Mouse (Mus musculus) heart, postnatal 0 days (tissue): ENCODE results near the gene Dnah2. TPM values are rescaled to one million over a fixed set of nuclear protein-coding genes. Genes with fewer than 3 reads are reported as not detected.
A peak's percentile ranks its signal among the peaks of the same experiment; 100 is the strongest.

Source experiments
- ATAC-seq: fragments of 200-750 bp; cut with Nextera tagmentation; 2 replicates; pipeline ENCODE4 v1.8.0; 2017; ENCODE audit warnings: low read depth, moderate number of reproducible peaks, moderate library complexity; ENCODE audit not compliant: insufficient read depth
- DNase-seq: peaks from one replicate; pipeline ENCODE4 v3.0.0-alpha.2; 2016; ENCODE audit warnings: low spot score
- H3K27ac ChIP-seq: fragments of 300-500 bp; sonication (generic); 2 replicates; pipeline ENCODE4 v1.5.1; 2014; ENCODE audit warnings: low read depth, mild to moderate bottlenecking
- H3K27me3 ChIP-seq: fragments of 300-500 bp; sonication (generic); 2 replicates; pipeline ENCODE4 v1.6.1; 2014; ENCODE audit warnings: low read length, mixed read lengths; ENCODE audit not compliant: control insufficient read depth, insufficient read depth
- H3K36me3 ChIP-seq: fragments of 300-500 bp; sonication (generic); replicated peaks from 2 replicates; pipeline ENCODE4 v1.6.1; 2014; ENCODE audit warnings: low read length, mixed read lengths; ENCODE audit not compliant: control insufficient read depth, insufficient read depth
- H3K4me1 ChIP-seq: fragments of 300-500 bp; sonication (generic); 2 replicates; pipeline ENCODE4 v1.6.1; 2014; ENCODE audit warnings: antibody characterized with exemption; ENCODE audit not compliant: control insufficient read depth, insufficient read depth
- H3K4me2 ChIP-seq: fragments of 300-500 bp; sonication (generic); 2 replicates; pipeline ENCODE4 v1.6.1; 2014; ENCODE audit warnings: low read depth, mild to moderate bottlenecking, low read length, moderate library complexity
- H3K4me3 ChIP-seq: fragments of 300-500 bp; sonication (generic); 2 replicates; pipeline ENCODE4 v1.5.1; 2014; ENCODE audit warnings: low read depth, low read length
- H3K9ac ChIP-seq: fragments of 300-500 bp; sonication (generic); replicated peaks from 2 replicates; pipeline ENCODE4 v1.6.1; 2014; ENCODE audit warnings: low read depth, low read length, mixed read lengths
- H3K9me3 ChIP-seq: fragments of 300-500 bp; sonication (generic); replicated peaks from 2 replicates; pipeline ENCODE4 v1.6.1; 2016; ENCODE audit warnings: low read length; ENCODE audit not compliant: control insufficient read depth
- CTCF ChIP-seq: IDR thresholded peaks from 2 replicates; pipeline ENCODE4 v1.5.1; 2016; ENCODE audit warnings: antibody characterized with exemption, control low read depth, low read depth
- EP300 ChIP-seq: IDR thresholded peaks from 2 replicates; pipeline ENCODE4 v1.6.1; 2016; ENCODE audit warnings: antibody characterized with exemption, low read depth
- WGBS: fragments of 180-500 bp; shearing (Covaris S2); extraction: QIAGEN DNeasy Blood & Tissue Kit; methylation state at CpG from one replicate; pipeline ENCODE4 v1.1.7; 2014; 5-methylcytosine and 5-hydroxymethylcytosine counted together
- polyA plus RNA-seq: library from polyadenylated mRNA; unstranded; fragments of >200 nt; fragmentation: Nextera tagmentation; extraction: Ambion mirVana; gene quantifications from 2 replicates; pipeline ENCODE4 v1.2.1, GENCODE M21; 2015
- total RNA-seq: library from RNA; depleted of rRNA; stranded (reverse); fragments of >200 nt; gene quantifications from 2 replicates; pipeline ENCODE4 v1.2.3, GENCODE M21; 2014; ENCODE audit warnings: low replicate concordance

The Dnah2 gene
- total and polyA plus RNA-seq, 2 experiments from 2014 or later = 0.03 TPM; not detected in 1

- H3K27me3 ChIP-seq = 0 out of 2 replicates have a peak, but pooled peaks cover 3% of the 10 kb centered on the region
- peaks cover 11% of the 10 kb centered on the region; the same call in 1 of the 2 replicates for H3K36me3 ChIP-seq
- DNase-seq = peak; percentile 81
- TF ChIP-seq EP300 (peak; percentile 1; the same call in 1 of the 2 replicates), CTCF (no peak)
- peaks cover 45% of the 10 kb centered on the region for H3K4me1 ChIP-seq
- peak overlapping the region; percentile 95 for H3K4me2 ChIP-seq
- peak overlapping the region; percentile 82 for H3K9ac ChIP-seq
- peak overlapping the region; percentile 61 for H3K4me3 ChIP-seq
- peak; percentile 9; the same call in 1 of the 2 replicates for ATAC-seq
- 0% methylated on average over 14 of the region's 25 CpGs for WGBS
- H3K27ac ChIP-seq = peak overlapping the region; percentile 99
- no peaks in the 10 kb centered on the region for H3K9me3 ChIP-seq
These were observed 133.1 kb downstream of the Dnah2 start for GRCm38 (mm10) chr11:69415668-69416451.

- Histone ChIP-seq H3K4me2 (peak overlapping the region; percentile 95), H3K9me3 (no peaks in the 10 kb centered on the region), H3K27ac (peak overlapping the region; percentile 99), H3K9ac (peak overlapping the region; percentile 82), H3K4me1 (peaks cover 40% of the 10 kb centered on the region), H3K4me3 (peak overlapping the region; percentile 61), H3K27me3 (no peaks in the 10 kb centered on the region), H3K36me3 (peaks cover 11% of the 10 kb centered on the region; the same call in 1 of the 2 replicates)
- ATAC-seq = peak; percentile 24
- peak; percentile 38 for TF ChIP-seq CTCF
- peak; percentile 28; the same call in 1 of the 2 replicates for TF ChIP-seq EP300
- 0% methylated on average over 3 of the region's 3 CpGs for WGBS
- peak; percentile 86 for DNase-seq
These were observed 133.6 kb downstream of the Dnah2 start for GRCm38 (mm10) chr11:69415327-69415667.

GRCm38 (mm10) chr11:69414421-69415326 is 134.2 kb downstream of the Dnah2 start:
- ATAC-seq (no peak), DNase-seq (no peak)
- no peaks in the 10 kb centered on the region for H3K9me3 ChIP-seq
- peak overlapping the region; percentile 99 for H3K27ac ChIP-seq
- TF ChIP-seq CTCF = no peak
- TF ChIP-seq EP300 = no peak; the same call in 1 of the 2 replicates
- peak overlapping the region; percentile 61 for H3K4me3 ChIP-seq
- 34% methylated on average over 4 of the region's 4 CpGs for WGBS
- H3K4me1 ChIP-seq = peaks cover 37% of the 10 kb centered on the region
- H3K4me2 ChIP-seq = peak overlapping the region; percentile 95
- peaks cover 11% of the 10 kb centered on the region; the same call in 1 of the 2 replicates for H3K36me3 ChIP-seq
- no peaks in the 10 kb centered on the region for H3K27me3 ChIP-seq
- peak overlapping the region; percentile 82 for H3K9ac ChIP-seq

DNA sequence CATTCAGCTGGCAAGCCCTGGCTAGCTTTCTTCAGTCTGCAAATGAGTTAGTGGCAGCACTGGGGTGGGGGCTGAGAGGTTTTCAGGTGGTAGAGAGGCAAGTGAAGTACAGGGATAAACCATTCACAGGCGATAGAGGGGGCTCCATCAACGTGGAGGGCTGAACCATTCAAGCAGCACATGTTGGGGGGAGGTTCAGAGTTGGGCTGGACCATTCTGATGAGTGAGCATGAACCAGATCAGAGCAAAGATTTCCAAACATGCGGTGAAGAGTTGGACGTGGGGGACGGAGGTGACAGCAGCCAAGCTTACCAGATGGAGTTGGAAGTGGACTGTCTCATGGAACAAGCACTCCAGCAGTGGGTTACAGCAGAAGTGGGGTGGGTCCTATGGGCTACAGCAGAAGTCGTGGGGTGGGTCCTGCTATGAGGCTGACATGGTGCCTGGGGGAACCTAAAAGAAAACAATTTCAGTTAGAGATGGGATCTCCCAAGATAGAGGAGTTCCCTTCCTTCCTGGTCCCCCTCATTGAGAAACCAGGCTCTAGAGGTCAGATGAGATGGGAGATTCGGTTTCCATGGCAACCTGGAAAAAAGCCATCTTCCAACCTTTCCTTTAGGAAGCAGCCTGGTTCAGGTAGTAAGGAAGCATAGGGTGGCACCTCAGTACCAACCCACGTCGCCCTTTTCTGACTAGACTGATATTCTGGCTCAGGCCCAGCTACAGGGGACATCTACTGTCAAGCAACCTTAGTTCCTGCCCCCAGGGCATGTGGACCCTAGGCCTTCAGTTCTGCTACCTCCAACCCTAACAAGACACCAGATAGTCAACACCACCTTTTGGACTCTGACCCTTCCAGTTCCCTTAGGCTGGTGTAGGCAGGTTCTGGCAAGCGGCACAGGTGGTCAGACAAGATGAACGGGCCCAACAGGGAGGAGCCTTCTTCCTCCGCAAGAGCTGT is 135.4 kb downstream of the Dnah2 start, which contains the start of gene Kdm6b:
Gene Kdm6b, minus strand, starts transcription at position 455 of the 961 bp plus-strand sequence.
- no peaks in the 10 kb centered on the region for H3K9me3 ChIP-seq
- H3K4me1 ChIP-seq = peaks cover 37% of the 10 kb centered on the region
- ATAC-seq (no peak), DNase-seq (no peak)
- no peak within 1 kb of the TSS for H3K9ac ChIP-seq
- peaks cover 11% of the 10 kb centered on the region; the same call in 1 of the 2 replicates for H3K36me3 ChIP-seq
- 41% methylated on average over 12 of the region's 12 CpGs for WGBS
- peak within 1 kb of the TSS; percentile 95 for H3K4me2 ChIP-seq
- peak within 1 kb of the TSS; percentile 99 for H3K27ac ChIP-seq
- peak within 1 kb of the TSS; percentile 61 for H3K4me3 ChIP-seq
- no peaks in the 10 kb centered on the region for H3K27me3 ChIP-seq
- TF ChIP-seq CTCF (no peak), EP300 (no peak)
